Mouse (Mus musculus): Measurements from ENCODE around the gene Sec16b.

DNA sequence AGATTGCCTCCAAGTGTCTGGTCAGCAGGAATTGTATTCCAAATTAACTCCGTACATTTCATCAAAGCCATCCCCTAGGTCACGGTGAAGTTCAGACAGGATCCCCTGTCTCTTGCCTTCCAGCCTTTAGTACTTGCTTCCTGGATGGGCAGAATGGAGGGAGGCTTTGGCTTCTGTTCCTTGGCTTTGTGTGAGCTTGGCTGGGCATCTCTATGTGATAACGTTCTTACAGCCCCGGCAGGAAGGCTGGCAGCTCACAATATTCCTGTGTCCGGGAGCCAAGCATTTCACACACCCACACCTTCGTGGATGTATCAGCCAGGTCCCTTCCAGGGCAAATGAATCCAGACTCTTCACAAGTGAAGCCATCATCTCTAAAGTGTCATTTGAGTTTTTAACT lies 53.5 kb downstream of the Sec16b start:
- TF ChIP-seq POLR2A (IDR thresholded peaks at IDR 0.05; ENCODE audit: borderline replicate concordance, control insufficient read depth, low read depth, low read length) (no peak), CTCF (IDR thresholded peaks at IDR 0.05; ENCODE audit: control insufficient read depth, insufficient read depth, low read length) (no peak)
